Mouse (Mus musculus): ENCODE results near the gene Hmox2.
"Not testable (repeated sequence)": the region's sequence is repeated elsewhere in the genome, so short reads cannot be mapped to it uniquely, and the experiment has no call there.

The Hmox2 gene

DNA sequence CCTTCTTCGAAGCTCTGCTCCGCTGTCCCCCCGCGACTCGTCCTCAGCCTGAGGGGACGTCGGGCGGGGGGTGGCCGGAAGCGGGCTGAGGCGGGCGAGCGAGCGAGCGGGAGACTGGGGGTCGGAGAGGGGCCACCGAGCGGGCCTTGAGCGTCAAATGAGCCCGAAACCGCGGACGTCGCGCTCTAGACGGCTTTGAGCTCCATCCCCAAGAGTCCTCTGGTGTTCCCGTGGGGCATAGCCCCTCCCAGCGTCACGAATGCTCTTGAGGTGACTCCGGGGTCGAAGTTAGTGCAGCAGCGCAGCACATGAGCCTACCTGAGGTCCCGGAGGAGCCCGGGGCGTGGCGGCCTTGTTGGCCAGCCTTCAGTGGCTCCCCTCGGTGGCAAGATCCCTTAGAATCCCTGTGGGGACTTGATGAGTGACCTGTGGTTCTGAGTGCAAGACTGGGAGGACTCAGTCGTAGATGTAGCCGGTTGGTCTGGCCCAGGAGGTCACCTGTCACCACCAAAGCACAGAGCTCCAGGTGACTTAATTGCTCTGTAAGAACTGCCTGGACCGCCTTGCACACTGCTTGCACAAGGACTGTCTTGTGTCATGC lies 467 bp downstream of the Hmox2 start:
- peak; percentile 58 to 59 for DNase-seq

DNA sequence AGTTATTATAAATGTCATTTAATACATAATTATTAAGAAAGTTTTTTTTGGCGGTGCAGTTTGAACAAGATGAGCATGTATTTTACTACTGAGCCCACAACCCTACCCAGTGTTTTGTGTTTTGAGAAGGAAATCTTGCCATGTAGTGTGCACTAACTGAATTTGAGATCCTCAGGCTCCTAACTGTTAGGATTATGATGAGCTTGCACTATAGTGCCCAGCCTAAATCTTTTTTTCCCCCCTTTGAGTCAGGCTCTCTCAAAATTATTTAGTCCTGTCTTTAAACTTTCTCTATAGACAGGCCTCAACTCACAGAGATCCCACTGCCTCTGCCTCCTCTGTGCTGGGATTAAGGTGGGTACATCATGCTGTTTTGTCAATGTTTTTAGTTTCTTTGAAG lies 1.4 kb downstream of the Hmox2 start:
- no peak for DNase-seq

DNA sequence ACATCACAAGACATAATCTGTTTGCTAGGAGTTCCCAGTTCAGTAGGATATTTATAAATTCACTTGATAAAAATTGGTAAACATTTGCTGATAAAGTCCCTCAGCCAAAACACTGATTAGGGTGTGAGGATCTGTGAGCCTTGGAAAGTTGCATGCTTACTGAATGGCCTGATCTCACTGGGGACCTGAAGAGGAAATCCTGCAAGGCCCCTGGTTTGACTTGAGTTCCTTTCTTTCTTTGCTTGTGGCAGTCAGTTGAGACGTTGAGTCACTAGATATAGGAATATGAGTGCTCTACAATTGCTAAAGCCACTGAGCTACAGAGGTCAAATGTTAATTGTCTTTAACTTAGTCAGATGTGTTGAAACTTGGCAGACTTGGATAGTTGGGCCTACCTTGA lies 1.8 kb downstream of the Hmox2 start:
- no peak for DNase-seq

DNA sequence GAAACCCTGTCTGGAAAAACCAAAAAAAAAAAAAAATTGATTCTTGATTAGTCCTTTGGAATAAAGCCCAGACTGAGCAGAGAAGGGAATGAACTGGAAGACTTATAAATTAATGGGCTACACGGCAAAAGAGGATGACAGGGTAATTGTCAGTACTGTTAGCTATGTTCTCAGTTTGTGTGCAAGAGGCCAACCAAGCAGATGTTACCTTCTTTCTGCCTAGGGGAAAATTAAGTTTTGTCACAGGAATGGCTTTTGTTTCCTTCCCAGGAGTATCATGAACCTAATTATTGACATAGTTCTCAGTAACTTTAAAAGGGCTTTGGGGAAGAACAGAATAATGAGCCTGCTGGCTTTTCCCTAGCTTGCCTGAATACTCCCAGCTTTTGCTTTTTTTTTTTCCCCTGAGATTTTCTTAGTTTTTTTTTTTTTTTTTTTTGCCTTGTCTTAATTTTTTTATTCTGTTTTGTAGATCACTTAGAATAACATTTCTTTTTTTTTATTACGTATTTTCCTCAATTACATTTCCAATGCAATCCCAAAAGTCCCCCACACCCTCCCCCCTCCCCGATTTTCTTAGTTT lies 4.7 kb downstream of the Hmox2 start:
- no peak for DNase-seq

DNA sequence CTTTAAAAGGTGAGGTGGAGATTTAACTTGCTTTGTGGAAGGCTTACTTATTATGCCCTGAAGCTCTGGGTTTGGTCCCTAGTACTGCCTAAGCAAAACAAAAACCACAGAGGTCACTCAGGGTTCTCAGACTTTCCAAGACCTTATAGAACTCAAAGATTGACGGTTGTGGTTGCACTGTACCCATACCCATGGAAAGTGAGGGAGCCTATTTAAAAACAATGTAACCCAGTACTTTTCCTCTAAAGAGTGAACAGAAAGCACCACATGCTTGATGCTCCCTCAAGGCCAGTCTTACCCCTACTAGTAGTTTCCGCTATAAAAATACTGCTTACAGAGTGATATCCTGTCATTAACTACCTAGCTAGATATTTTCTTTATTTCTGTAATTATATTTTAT lies 10.1 kb downstream of the Hmox2 start:
- no peak for DNase-seq

DNA sequence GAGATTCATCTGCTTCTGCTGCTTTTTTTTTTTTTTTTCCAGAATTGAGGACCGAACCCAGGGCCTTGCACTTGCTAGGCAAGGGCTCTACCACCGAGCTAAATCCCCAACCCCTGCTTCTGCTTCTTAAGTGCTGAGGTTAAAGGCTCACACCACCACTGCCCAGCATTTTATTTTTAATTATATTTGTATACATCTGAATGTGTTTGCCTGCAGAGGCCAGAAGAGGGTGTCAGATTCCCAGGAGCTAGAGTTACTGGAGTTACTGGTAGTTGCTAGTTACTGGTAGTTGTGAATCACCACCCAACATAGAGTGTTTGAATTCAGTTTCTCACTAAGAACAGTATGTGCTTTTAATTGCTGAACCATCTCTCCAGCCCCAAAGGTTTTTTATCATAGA lies 13.8 kb downstream of the Hmox2 start:
- DNase-seq: peak in 1 of 2 experiments; percentile 33

DNA sequence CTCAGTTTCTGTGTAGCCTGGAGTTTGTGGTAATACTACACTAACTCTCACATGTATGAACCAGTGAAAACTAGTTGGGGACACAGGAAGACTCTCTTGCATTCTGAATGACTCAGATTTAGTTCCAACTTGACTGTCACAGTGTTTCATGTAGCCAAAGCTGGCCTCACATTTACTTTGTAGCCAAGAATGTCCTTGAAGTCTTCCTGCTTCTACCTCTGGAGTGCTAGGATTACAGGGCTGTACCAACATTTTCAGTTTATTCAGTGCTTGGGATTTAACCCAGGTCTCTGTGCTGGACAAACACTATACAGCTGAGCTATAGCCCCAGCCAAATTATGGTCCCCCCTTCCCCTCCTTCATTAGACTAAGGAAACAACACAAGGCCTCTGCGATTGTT lies 16.0 kb downstream of the Hmox2 start:
- DNase-seq: peak in 1 of 2 experiments; percentile 38

DNA sequence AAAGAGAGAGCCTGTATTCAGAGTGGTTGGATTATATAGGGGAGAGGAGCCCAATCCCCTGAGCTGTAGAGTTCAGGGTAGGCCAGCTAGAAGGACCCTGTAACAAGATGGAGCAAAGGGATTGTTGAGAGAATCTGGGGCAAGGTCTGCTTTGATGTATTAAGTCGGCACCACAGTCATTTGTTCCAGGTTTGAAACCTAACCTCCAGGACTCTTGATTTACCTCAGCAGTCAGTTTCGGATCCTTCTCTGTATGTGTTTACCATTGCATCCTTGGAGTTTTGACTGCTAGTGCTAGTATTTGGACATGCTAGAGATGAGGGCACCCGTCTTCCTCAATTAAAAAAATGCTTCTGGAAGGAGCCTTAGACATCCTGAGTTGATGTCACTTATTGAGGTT lies 26.0 kb downstream of the Hmox2 start:
- DNase-seq: no peak

DNA sequence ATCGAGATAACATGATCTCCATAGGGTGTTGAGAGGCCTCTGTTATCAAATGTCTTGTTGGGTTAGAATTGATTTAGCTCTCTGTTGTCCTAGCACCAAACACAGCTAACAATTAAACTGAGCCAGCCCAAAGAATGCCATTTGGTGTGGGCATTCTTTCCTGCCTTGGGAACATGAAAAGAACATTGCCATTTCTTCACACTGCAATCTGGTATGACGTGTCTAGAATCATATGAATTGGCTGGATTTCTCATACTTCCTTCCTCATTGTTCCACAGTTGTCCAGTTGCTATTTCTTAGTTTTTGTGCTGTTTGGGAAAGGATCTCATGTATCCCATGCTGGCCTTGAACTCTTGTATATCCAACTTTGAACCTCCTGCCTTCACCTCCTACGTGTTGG lies 27.9 kb downstream of the Hmox2 start:
- no peak for DNase-seq

DNA sequence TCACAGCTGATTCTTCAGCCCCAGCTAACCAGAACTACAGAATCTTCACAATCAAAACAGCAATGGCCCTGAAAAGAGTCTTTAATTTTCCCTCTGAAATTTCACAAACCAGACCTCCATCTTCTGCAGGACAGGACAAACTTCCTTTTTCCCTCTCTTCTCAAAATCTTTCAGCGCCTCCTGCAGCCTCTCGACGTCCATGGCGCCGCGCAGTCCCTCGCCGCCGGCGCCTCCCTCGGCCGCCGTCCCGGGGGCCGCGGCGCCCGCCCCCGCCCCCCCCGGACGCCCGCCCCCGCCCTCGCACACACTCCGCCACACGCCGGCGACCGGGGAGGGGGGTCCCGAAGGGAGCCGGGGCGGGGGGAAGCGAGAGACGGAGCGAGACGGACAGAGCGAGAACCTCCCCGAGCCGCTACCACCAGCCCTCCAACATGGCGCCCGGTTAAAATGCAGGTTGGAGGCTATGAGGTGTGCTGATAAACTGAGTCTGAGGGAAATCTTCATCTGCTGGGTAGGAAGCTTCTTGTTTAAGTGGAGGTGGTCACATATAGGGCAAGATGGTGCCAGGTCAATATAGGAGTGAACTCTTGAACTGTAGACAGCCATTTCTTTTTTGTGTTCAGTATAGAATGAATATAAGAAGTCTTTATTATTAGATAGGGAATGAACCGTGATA lies 30.6 kb downstream of the Hmox2 start:
- DNase-seq: not testable (repeated sequence)

DNA sequence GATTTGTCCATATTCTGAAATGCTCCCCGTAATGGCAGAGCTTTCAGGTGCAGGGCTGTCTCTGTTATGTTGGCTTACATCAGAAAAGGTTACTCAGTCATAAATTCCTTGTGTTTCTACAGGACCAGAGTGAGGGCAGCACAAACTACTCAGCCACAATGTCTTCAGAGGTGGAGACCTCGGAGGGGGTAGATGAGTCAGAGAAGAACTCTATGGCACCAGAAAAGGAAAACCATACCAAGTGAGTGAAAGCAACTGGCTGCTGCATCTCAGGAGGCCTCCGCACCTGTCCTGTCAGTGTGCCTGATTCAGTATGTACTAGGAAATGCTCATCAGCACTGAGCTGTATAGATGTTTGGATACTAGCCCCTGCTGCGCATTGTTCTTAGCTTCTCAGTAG lies 36.3 kb downstream of the Hmox2 start:
- DNase-seq: no peak

DNA sequence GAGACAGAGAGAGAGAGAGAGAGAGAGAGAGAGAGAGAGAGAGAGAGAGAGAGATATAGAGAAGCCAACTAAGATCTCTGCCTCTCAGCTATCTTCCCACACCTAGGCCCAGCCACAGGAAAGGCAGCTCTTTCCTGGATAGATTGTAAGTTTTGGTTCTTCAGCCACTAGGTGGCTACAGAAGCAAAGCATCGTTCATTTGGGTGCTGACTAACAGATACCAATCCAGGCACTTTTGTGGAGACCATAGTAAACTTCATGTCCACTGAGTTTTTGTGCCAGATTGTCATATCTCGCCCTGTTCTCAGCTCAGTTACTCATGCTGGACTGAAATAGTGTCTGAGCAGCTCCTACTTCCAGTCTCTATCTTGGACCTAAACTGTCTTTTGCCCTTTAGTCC lies 37.1 kb downstream of the Hmox2 start:
- peak in 1 of 2 experiments; percentile 44 for DNase-seq

DNA sequence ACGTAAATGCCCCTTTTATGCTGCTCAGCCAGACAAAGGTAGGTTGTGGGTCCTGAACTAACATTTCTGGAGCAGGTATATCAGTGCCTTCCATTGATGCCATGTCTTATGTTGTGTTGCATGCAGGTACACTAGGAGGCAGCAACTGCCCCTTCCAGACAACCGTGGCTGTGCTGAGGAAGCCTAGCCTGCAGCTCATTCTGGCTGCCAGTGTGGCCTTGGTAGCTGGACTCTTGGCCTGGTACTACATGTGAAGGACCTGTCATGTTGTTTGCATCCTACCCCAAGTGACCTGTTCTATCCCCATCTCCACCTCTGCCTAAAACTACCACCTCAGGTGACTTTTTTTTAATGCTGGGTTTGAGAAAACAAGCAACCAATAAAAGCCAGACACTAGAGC lies 39.7 kb downstream of the Hmox2 start:
- no peak for DNase-seq

DNA sequence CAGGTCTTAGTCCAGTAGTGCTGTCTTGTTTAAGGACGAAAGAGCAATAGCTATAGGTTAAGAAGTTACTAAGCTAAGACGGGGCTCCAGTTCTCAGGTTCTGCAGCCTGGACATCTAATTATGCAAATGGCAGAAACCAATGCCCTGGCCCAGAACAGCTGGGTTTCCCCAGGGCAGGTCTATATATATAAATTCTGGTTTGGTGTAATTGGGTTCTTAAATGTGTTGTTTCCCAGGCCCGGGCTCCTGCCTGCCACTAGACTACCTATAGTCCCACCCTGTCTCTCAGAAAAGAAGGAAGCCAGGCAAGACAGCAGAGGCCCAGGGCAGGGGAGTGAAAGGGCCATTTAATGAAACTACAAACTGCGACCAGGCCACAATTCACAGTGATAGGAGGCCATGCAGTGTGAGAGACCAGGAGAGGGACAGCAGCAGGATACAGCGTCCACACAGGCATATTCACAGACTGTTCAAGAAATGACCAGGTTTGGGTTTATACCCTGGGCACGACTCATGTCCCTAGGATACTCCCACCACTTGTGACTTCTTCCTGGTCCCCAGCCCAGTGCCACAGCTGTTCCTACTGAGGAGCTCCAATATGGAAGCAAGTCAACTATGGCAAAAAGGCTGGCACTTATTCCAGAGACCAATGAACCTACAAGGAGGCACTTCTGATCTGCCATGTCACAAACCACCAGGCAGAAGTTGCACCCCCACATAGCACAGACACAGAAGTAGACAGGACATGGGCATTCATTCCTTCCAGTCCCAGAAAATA lies 41.0 kb downstream of the Hmox2 start:
- DNase-seq: no peak

DNA sequence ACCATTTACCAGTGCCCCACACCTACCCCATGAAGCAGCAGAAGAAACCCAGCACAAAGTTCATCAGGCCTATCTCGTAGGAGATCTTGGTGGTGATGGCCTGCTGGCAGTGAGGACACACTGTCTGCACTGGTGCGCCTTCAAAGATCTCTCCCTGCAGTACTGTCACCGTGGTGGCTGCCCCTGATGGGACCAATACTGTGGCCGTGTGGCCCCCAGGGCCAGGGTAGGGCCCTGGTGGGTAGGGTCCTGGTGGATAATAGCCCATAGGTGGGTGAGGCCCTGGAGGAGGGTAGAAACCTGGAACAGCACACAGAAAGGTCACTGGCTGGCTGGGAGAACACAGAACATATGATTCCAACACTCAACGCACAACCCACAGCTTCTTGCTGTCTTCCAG lies 42.6 kb downstream of the Hmox2 start:
- DNase-seq: no peak

DNA sequence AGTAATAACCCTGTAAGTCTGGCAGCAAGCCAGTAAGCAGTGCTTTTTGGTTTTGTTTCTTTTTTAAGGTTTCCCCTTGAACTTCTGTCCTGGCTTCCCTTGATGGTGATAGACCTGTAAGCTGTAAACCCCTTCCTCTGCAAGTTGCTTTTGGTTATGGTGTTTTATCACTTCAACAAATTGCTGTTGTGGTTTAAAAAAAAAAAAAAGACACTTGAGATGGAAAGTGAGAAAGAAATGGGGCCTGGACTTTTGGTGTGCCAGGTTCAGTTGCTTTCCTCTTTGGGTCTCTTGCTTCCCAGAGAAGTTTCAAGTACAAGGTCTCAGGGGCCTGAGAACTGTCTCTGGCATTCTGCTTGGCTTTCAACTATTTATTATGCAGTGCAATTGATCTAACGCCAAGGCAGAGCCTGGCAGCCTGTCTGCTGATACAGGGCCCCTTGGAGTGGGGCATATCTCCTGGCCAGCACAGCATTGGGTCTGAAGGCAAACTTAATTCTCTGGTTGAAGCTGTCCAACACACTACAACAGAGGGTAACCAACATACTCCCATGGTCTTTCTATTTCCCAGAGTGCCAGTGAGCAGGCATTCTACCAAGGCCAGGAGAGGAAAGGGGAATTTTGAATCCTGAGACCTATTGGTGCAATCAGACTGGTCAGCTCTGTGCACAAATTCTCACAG lies 47.3 kb downstream of the Hmox2 start:
- no peak for DNase-seq

DNA sequence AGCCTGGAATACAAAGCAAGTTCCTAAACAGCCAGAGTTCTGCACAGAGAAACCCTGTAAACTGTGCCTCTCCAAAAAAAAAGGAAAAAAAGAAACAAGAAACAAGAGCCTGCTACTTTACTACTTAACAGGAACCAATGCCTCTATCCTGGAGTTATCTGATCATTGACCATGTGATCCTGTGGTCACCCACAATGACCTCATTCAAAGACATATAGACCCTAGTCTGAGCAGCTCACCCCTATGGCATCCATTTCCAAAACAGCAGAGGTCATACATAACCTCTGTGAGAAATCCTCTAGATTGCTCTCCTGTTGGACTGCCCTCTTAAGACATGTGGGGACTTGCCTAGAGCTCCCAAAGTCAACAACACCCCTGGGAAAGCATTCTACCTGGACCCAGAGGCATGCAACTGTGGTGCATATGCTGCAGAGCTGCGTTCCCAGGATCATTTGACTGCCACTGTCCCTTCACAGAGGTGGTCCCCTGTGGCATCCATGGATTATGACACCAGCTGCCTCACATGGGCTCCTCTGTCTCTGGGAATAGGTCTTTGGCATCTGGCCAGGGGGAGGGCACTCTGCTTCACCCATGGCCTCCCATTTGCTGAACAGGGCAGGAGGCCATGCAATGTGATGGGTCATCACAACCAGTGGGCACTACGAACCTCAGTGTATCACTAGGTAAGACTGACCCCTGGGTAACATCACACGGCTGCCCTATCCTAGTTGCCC lies 51.2 kb downstream of the Hmox2 start:
- peak in 1 of 2 experiments; percentile 13 for DNase-seq

DNA sequence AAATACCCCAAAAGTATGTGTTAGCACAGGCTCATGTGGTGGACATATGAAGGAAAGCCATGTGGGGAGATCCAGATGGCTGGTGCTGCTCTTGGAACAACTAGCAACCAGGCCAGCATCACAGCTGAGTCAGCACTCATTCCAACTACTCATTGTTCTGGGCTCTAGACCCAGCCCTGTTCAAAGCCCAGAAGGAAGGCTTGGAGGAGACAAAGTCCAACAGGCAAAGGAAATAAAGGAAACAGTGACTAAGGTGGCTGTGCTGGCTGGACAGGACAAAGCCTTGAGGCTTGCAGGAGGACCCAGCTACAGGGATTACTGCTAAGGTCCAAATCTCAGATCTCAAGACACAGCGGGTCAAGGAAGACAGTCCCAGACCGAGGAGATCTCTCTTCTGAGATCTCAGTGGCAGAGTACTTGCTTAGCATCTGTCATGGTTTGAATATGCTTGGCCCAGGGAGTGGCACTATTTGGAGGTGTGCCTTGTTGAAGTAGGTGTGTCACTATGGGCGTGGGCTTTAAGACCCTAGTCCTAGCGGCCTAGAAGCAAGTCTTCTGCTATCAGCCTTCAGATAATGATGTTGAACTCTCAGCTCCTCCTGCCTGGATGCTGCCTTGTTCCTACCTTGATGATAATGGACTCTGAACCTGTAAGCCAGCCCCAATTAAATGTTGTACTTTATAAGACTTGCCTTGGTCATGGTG lies 51.9 kb downstream of the Hmox2 start:
- DNase-seq: no peak

DNA sequence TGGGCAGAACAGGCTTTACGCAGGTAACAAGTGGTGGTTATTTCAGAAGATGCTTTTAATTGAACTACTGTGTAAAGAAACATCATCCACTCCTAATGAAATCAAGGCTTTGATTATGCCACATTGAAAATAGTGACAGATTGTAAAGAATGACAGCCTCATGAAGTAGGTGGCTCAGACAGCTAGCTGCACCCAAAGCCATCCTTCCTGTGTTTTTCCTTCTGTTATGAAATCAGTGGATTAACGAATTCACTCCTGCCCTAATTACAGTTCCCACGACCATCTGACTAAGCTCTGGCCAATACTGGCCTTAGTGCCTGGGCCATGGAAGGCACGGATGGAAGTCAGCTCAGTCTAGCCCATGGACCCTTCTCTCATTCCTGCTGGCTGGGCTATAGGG lies 52.8 kb downstream of the Hmox2 start:
- DNase-seq: no peak

DNA sequence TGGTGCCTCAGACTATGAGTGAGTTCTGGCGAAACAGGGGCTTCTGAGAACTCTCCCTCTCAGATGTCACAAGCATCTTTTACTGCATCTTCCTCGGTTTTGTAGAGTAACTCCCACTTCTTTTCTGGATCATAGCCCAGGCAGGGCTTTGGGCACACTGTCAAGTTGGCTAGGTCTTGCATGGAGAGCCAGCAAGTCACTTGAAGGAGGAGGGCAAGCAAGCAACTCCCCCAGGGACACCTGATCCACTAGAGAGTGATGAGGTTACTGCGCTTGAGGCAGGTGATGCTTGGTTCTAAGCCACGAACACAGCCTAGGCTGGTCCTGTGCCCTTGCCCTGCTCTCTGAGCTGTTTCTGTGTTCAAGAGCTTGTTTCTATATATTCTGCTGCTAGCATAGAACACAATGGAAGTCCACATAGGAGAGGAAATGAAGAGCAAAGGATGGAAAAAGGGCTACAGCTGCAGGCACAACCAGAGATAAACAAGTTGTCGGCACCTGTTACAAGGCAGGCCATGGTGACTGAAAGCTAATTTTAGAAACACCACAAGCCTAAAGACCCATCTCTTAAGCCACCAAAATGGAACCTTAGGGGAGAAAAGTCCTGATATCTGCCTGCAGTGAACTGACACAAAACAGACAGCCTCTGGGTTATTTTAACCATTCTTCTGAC lies 55.5 kb downstream of the Hmox2 start:
- DNase-seq: peak; percentile 74 to 78

DNA sequence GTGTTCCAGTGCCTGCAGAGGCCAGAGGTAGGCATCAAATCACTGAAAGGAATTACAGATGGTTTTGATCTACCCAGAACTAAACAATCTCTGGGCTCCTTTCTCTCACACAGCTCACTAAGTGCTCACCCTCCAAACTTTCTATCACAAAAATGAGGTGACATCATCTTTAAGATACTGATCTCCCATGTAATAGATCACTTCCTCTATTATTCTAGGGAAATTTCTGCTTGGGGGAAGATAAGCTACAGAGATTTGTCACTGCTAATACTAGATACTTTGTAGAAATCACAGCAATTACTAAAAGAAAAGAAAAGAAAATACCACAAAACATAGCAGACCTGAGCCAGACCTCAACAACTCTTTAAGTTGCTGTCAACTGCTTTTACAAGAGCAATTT lies 56.4 kb downstream of the Hmox2 start:
- DNase-seq: no peak
